Mouse (Mus musculus) kidney, postnatal 36 days (tissue): ENCODE data around the gene R3hdm2.

ENCODE experiments used
- DNase-seq, 2 experiments: peaks; one replicate each; pipeline ENCODE4 v3.0.0; 2021 to 2022; ENCODE audit warnings: mixed read lengths in 2 of 2

Gene R3hdm2

DNA sequence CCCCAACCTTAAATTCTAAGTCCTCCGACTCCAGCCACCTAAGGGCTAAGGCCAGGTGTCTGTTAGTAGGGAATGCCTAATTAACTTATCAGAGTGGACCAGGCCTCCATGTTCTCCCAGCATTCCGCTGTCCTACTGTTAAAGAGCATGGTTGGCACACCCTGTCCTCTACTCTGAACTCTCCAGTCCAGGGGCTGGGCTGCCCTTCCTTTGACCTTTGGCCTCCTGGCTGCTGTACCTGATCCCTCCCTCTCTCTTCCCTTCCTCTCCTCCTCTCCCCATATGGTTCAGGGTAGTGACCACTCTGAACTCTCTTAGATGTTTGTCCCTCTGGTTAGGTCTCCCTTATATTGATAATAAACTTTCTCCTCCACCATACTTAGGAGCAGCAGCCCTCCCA, 45.7 kb downstream of the R3hdm2 start:
- DNase-seq: peak; percentile 46 to 55

DNA sequence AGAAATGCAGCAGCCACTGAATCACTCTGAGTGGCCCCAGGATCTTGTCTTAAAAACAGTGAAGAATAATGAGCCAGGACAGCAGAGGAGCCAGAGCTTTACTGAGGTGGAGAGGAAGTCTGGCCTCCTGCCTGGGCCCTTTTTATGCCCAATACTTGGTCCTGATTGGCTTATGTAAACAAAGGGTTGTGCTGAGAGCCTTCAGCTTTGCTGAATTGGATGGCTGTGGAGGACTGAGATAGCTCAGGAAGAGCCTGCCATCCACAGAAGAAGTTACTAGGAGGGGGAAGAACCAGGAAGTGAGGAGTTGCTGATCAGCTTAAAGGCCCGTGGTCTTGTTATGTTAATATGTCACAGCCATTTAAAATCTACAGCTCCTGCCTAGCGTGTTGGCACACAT, 46.5 kb downstream of the R3hdm2 start:
- peak; percentile 27 to 43 for DNase-seq

DNA sequence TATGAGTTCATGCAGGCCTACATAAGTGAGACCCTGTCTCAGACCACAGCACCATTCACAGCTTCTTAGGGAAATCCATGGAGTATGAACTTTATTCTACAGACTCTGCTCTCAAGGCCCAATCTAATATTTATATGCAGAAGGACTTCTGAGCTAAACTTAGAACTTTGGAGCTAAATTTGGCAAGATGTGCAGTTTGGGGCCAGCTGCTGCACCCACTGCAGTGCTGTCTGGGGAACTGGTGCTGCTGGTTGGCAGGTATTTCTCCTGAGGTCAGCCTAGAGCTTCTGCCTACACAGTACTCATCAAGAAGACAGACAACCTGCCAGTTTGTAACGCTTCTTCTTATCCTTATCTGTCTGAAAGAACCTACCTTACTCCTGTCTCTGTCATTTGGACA, 47.0 kb downstream of the R3hdm2 start:
- no peak for DNase-seq

DNA sequence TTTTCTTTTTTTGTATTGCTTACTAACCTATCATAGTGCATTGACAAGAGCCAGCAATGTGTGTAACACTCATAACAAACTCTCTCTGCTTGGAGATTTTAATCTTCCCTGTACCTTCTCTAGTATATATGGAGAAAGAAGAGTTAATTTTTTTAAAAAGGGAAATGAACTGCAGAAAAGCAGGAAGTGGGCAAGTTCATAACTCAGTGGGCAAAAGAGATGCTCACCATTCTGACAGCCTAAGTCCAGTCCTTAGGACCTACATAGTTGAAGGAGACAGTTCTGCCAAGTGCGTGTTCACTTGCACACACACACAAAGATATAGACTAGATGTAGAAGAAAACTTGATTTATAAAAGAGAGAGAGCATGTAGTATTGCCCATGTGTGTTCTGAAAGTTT, 47.9 kb downstream of the R3hdm2 start:
- DNase-seq: no peak

GRCm38 (mm10) chr10:127429538-127429937, 49.4 kb downstream of the R3hdm2 start:
- no peak for DNase-seq

DNA sequence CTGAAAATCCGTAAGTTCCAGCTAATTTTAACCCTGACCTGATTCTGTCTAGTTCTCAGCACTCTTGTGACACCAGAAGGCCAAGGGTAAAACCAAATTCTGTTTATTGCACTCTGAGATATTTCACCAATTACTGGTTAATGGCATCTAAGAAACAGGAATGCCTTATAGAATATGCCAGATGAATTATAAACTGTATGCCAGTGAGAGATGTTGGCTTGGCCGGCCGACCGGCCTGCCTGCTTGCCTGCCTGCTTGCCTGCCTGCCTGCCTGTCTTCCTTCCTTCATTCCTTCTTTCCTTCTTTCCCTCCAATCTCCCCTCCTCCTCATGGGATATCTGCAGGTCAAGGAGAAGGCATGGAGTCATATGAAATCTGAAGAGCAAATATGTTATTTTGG, 52.3 kb downstream of the R3hdm2 start:
- DNase-seq: no peak

GRCm38 (mm10) chr10:127437354-127438113, 57.4 kb downstream of the R3hdm2 start:
- no peak for DNase-seq

DNA sequence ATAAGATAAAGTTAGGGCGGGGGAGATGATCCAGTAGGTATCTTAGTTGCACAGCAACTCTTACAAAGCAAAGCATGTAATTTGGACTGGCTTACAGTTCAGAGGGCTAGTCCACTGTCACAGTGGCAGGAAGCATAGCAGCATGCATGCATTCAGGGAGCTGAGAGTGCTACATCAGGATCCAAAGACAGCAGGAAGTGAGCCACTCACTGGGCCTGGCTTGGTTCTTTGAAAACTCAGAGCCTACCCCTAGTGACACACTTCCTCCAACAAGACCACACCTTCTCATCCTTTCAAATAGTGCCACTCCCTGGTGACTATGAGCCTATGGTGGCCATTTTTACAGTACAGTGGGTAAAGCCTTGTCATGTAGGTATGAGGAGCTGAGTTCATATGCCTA, 73.6 kb downstream of the R3hdm2 start:
- DNase-seq: no peak

GRCm38 (mm10) chr10:127462411-127463096, 82.4 kb downstream of the R3hdm2 start:
- DNase-seq: no peak

DNA sequence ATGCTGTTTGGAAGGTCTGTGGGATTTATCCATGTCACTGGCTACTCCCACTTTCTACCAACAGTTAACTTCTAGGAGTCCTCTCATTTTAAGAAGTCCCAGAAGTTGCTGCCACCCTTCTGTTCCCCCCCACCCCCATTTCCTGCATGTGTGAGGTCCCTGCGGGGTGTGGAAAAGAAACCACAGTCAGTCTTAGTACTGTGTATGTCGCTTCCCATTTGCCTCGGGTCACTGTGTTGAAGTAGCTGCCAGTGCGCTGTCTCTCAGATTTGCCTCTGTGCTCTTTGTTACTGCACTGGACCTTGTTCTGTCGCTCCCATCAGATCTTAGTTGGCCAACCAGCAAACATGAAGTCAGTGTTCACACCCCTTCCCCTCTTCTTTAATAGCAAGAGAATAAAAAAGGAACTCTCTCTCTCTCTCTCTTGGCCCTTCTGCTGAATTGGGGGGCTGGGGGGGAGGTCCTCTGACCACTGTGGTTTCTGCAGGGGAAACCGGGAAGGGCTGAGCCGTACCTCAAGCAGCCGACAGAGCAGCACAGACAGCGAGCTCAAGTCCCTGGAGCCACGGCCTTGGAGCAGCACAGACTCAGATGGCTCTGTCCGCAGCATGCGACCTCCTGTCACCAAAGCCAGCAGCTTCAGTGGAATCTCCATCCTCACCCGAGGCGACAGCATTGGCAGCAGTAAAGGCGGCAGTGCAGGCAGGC, 91.3 kb downstream of the R3hdm2 start:
- peak; percentile 8 to 25 for DNase-seq

- DNase-seq: no peak
These were observed 92.6 kb downstream of the R3hdm2 start for GRCm38 (mm10) chr10:127472722-127473121.

GRCm38 (mm10) chr10:127475175-127475574, 95.0 kb downstream of the R3hdm2 start:
- DNase-seq: no peak

GRCm38 (mm10) chr10:127476541-127476940, 96.4 kb downstream of the R3hdm2 start:
- DNase-seq: no peak

DNA sequence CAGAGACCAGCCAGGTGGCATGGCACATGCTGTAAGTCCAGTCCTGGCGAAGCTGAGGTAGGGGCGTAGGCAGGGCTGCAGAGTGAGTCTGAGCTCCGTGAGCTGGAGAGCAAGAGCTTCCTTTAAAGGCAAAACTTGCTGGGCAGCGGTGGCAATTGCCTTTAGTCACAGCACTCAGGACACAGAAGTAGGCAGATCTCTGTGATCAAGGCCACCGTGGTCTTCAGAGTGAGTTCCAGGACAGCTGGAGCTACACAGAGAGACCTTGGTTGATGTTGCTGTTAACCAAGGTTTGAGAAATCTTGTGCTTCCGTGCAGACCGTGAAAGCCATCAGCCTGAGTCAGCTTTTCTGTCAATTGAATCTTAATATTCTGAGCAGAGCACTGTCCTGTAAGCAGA, 97.2 kb downstream of the R3hdm2 start:
- DNase-seq: no peak

- DNase-seq: peak; percentile 26 to 52
These were observed 99.0 kb downstream of the R3hdm2 start for GRCm38 (mm10) chr10:127479131-127479530.

- DNase-seq: peak; percentile 62 to 66
These were observed 101.0 kb downstream of the R3hdm2 start for GRCm38 (mm10) chr10:127480833-127481813.

DNA sequence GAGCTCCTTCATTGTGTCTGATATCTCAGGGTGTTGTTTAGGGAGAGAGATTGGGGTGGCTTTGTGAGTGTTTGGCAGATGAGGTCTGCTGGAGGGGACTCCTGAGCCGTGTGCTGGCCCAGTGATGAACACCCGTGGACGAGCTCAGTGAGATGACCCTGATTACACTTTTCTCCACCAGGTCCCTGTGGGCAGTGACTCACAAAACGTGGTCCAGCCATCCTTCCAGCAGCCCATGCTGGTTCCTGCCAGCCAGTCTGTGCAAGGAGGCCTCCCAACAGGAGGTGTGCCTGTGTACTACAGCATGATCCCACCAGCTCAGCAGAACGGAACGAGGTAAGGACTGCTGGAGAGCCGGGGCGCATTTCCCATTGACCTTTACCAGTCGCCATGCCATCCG, 105.1 kb downstream of the R3hdm2 start:
- no peak for DNase-seq

DNA sequence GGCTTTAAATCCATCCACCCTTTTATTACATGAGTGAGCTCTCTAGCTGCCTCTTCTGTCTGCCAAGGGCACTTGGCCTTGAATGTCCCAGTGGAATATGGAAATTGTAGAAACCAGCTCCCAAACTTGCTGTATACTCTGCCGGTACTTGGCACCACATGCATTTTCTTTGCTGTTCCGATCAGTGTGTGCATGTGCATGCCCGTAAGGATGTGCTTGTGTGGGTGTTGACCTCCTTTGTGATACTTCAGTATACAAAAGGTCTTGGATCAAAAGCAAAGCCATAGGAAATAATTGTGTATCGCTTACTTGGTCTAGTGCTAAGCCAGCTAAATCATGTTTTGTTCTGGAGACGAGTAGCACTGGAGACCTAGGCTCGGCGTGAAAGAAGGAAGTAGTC, 108.7 kb downstream of the R3hdm2 start:
- no peak for DNase-seq

DNA sequence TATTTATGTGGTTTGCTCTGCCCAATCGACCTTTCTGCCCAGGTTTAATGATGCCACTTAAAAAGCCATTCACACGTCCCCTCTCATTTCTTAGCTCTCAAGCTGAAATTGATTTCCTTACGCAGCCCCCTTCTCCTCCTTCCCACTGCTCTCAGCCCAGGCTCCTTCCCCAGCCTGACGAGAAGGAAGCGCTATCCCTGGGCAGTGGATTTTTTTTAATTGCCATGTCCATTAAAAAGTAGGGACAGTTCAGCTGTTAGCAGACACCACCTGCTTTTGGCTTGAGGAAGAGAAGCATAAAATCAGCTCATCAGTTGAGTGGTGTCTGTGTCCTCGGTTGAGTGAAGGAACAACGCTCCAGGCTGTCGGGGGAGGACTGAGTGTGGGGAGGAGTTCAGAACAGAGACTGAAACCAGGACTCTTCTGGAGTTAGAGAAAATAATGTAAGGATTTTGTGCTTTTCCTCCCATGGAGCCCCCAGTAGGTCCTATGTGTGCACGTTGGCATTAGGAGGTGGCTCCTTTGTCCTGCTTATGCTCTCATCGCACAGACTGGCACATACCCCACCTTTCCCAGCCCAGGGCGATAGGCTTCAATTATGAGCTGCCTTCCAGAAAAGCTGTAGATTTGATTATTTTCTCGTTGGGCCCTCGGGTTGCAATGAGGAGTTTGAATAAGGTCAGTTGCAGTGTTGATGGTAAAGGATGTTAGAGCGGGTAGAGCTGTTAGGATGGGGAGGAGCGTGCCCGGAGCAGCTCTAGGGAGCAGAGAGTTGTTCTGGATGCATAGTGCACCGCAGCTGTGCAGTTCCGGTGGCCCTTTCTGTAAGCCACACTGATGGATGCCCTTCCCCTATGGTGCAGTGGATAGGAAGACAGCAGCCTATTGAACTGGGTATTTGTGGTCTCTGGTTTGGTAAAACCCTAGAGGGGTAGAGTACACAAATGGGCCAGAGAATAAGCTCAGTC, 110.3 kb downstream of the R3hdm2 start:
- no peak for DNase-seq

DNA sequence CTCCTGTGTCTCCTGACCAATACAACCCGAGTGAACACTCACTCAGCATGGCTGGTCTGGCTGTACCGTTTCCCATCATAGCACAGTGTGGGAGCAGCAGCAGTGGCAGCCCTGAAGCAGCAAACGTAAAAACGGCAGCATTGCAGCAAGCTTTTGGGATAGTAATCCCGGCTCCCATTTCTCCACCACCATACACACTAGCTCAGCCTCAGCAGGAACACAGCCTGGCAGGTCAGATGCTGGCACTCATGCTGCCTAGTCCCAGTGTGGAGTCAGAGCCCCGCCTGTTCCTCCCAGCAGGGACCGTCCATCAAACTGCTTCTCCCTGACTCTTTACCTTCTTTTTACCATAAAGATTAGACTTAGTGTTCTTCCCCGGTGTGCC, 111.0 kb downstream of the R3hdm2 start:
- DNase-seq: no peak

DNA sequence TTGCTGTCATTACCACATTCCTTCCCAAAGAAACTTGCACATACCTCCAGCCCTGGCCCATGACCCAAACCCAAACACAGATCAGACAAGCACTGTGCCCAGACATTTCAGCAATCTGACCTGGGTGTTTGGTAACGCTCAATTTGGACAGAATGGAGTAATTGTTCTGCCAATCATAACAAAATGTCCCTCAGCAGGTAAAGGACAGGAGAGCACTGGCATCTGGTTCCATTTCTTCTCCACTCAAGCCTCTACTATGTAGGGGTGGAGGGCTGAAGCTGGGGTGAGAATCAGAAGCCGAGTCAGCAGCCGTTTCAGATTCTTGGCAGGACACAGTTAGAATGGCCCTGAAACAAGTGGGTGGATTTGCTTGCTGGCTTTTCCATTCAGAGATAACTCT, 112.0 kb downstream of the R3hdm2 start:
- DNase-seq: no peak
